Mouse (Mus musculus) heart, adult 2 months (tissue): ENCODE measurements around the gene Rtraf.
A peak's percentile ranks its signal among the peaks of the same experiment; 100 is the strongest.

Experiments
- CTCF ChIP-seq: fragments of 200-600 bp; IDR thresholded peaks from 2 replicates; pipeline ENCODE4 v1.8.1; 2022; ENCODE audit warnings: antibody characterized with exemption, mild to moderate bottlenecking, moderate library complexity
- POLR2A ChIP-seq: fragments of 200-500 bp; IDR thresholded peaks from 2 replicates; pipeline ENCODE4 v1.6.1; 2011; ENCODE audit warnings: mild to moderate bottlenecking, low read depth, low read length, control low read depth; ENCODE audit not compliant: insufficient read depth

GRCm38 (mm10) chr14:19858808-19859776 is 35.5 kb upstream of the Rtraf start:
- peak; percentile 60 for TF ChIP-seq CTCF
- no peak for TF ChIP-seq POLR2A
